Mouse (Mus musculus): Measurements from ENCODE around the gene Brd4. TPM values are rescaled to one million over a fixed set of nuclear protein-coding genes. Genes with fewer than 3 reads are reported as not detected.

Brd4 gene
- polyA plus RNA-seq, 1 experiment: 107 TPM

DNA sequence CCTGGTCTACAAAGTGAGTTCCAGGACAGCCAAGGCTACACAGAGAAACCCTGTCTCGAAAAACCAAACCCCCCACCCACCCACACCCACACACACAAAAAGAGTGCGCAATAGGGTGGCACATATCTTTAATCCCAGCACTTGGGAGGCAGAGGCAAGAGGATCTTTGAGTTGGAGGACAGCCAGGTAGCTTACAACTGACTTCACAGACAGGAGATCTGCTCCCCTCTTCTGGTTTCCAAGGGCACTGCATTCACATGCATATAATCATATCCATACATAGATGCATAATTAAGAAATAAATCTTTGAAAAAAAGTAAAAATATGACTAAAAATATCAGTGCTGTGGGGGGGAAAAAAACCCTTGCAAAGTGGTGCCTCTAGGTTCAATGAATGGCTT is 25.7 kb downstream of the Brd4 start:
- no peak for TF ChIP-seq CTCF (IDR thresholded peaks at IDR 0.05; ENCODE audit: borderline replicate concordance, control insufficient read depth, extremely low read depth, insufficient read depth, low read length, poor library complexity)
- no peak for TF ChIP-seq POLR2A (IDR thresholded peaks at IDR 0.05; ENCODE audit: control insufficient read depth, extremely low read depth, insufficient read depth, low read length, poor library complexity)
- H3K4me3 ChIP-seq (ENCODE audit: control insufficient read depth, insufficient read depth, low read length): no peak overlapping the region
- no peaks in the 10 kb centered on the region for H3K27me3 ChIP-seq (ENCODE audit: control insufficient read depth, insufficient read depth, low read length)
- H3K27ac ChIP-seq (ENCODE audit: control insufficient read depth, insufficient read depth, low read length): no peak overlapping the region
- no peaks in the 10 kb centered on the region; the same call in 1 of the 2 replicates for H3K4me1 ChIP-seq (replicated peaks; ENCODE audit: control insufficient read depth, insufficient read depth, low read length)
- no peaks in the 10 kb centered on the region for H3K36me3 ChIP-seq (ENCODE audit: control insufficient read depth, insufficient read depth, low read length)
- no peak for DNase-seq
- 100% methylated on average over 2 of the region's 2 CpGs for WGBS

DNA sequence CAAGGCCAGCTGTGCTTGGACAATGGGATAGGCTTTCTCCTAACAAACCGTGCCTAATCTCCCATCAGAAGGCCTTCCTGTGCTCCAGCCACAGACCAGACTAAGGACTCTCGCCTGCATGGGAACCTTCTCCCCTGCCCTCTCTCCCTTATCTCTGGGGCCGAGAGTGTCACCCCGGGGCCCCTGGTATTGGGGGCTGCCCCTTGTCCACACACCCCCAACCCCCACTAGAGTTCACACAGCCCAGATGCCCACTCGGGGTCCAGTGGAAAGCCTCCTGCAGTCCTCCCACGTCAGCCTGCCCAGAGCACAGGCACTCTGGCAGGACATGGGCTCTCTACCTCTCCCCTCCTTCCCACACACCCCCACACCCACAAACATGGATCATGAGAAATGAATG is 26.6 kb downstream of the Brd4 start:
- Histone ChIP-seq H3K4me1 (replicated peaks; ENCODE audit: control insufficient read depth, insufficient read depth, low read length) (no peaks in the 10 kb centered on the region; the same call in 1 of the 2 replicates), H3K27ac (ENCODE audit: control insufficient read depth, insufficient read depth, low read length) (no peak overlapping the region), H3K36me3 (ENCODE audit: control insufficient read depth, insufficient read depth, low read length) (0 out of 2 replicates have a peak, but pooled peaks cover 2% of the 10 kb centered on the region), H3K27me3 (ENCODE audit: control insufficient read depth, insufficient read depth, low read length) (no peaks in the 10 kb centered on the region), H3K4me3 (ENCODE audit: control insufficient read depth, insufficient read depth, low read length) (no peak overlapping the region)
- TF ChIP-seq POLR2A (IDR thresholded peaks at IDR 0.05; ENCODE audit: control insufficient read depth, extremely low read depth, insufficient read depth, low read length, poor library complexity) (no peak), CTCF (IDR thresholded peaks at IDR 0.05; ENCODE audit: borderline replicate concordance, control insufficient read depth, extremely low read depth, insufficient read depth, low read length, poor library complexity) (no peak)
- WGBS: 87% methylated on average over 6 of the region's 6 CpGs
- no peak for DNase-seq

DNA sequence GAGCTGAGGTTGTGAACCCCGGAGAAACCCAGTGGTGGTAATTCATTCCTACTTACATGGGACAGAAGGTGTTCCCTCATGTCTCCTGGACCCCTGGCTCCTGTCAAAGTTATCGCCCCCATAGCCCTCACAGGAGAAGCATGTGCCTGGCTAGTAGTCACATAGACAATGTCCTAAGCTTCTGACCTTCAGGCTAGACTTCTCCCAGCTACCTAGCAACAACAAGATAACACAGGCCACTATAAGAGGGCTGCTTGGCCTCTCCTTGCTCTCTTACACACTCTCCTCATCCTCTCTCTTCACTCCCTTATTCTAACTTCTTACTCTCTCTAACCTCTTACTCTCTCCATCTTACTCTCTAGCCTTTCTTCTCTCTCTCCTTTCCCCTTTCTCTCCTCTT is 27.1 kb downstream of the Brd4 start:
- Histone ChIP-seq H3K36me3 (ENCODE audit: control insufficient read depth, insufficient read depth, low read length) (0 out of 2 replicates have a peak, but pooled peaks cover 3% of the 10 kb centered on the region), H3K4me3 (ENCODE audit: control insufficient read depth, insufficient read depth, low read length) (no peak overlapping the region), H3K4me1 (replicated peaks; ENCODE audit: control insufficient read depth, insufficient read depth, low read length) (no peaks in the 10 kb centered on the region; the same call in 1 of the 2 replicates), H3K27me3 (ENCODE audit: control insufficient read depth, insufficient read depth, low read length) (no peaks in the 10 kb centered on the region), H3K27ac (ENCODE audit: control insufficient read depth, insufficient read depth, low read length) (no peak overlapping the region)
- DNase-seq: no peak
- 92% methylated on average over 2 of the region's 2 CpGs for WGBS
- TF ChIP-seq POLR2A (IDR thresholded peaks at IDR 0.05; ENCODE audit: control insufficient read depth, extremely low read depth, insufficient read depth, low read length, poor library complexity) (no peak), CTCF (IDR thresholded peaks at IDR 0.05; ENCODE audit: borderline replicate concordance, control insufficient read depth, extremely low read depth, insufficient read depth, low read length, poor library complexity) (no peak)

- no peak for DNase-seq
- 88% methylated on average over 2 of the region's 2 CpGs for WGBS
- 0 out of 2 replicates have a peak, but pooled peaks cover 3% of the 10 kb centered on the region for H3K36me3 ChIP-seq (ENCODE audit: control insufficient read depth, insufficient read depth, low read length)
- H3K27ac ChIP-seq (ENCODE audit: control insufficient read depth, insufficient read depth, low read length): no peak overlapping the region
- H3K4me1 ChIP-seq (replicated peaks; ENCODE audit: control insufficient read depth, insufficient read depth, low read length): no peaks in the 10 kb centered on the region; the same call in 1 of the 2 replicates
- TF ChIP-seq POLR2A (IDR thresholded peaks at IDR 0.05; ENCODE audit: control insufficient read depth, extremely low read depth, insufficient read depth, low read length, poor library complexity): no peak
- no peak for TF ChIP-seq CTCF (IDR thresholded peaks at IDR 0.05; ENCODE audit: borderline replicate concordance, control insufficient read depth, extremely low read depth, insufficient read depth, low read length, poor library complexity)
- no peaks in the 10 kb centered on the region for H3K27me3 ChIP-seq (ENCODE audit: control insufficient read depth, insufficient read depth, low read length)
- H3K4me3 ChIP-seq (ENCODE audit: control insufficient read depth, insufficient read depth, low read length): no peak overlapping the region
Observed at GRCm38 (mm10) chr17:32256896-32257295, 27.6 kb downstream of the Brd4 start.

DNA sequence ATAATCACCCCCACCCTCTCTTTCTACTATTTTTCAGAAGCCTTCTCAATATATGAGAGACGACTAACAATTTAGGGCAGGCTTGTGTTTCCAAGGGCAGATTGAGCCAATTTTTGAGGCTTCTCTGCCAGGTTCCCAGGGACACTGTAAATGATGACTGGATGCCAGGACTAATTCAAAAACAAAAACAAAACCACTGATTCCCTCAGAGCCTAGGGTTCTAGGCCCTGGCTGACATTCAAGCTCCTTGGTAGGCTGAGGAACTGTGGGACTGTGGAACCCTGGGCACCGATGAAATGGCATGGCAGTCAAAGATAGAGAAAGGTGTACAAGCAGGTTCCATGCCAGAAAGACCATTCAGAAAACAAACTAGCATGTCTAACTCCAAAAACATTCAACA is 31.3 kb downstream of the Brd4 start:
- 0 out of 2 replicates have a peak, but pooled peaks cover 3% of the 10 kb centered on the region for H3K36me3 ChIP-seq (ENCODE audit: control insufficient read depth, insufficient read depth, low read length)
- DNase-seq: no peak
- H3K27me3 ChIP-seq (ENCODE audit: control insufficient read depth, insufficient read depth, low read length): no peaks in the 10 kb centered on the region
- WGBS: 92% methylated on average over 2 of the region's 2 CpGs
- TF ChIP-seq POLR2A (IDR thresholded peaks at IDR 0.05; ENCODE audit: control insufficient read depth, extremely low read depth, insufficient read depth, low read length, poor library complexity) (no peak), CTCF (IDR thresholded peaks at IDR 0.05; ENCODE audit: borderline replicate concordance, control insufficient read depth, extremely low read depth, insufficient read depth, low read length, poor library complexity) (no peak)
- H3K4me1 ChIP-seq (replicated peaks; ENCODE audit: control insufficient read depth, insufficient read depth, low read length): no peaks in the 10 kb centered on the region; the same call in 1 of the 2 replicates
- H3K27ac ChIP-seq (ENCODE audit: control insufficient read depth, insufficient read depth, low read length): no peak overlapping the region
- no peak overlapping the region for H3K4me3 ChIP-seq (ENCODE audit: control insufficient read depth, insufficient read depth, low read length)

DNA sequence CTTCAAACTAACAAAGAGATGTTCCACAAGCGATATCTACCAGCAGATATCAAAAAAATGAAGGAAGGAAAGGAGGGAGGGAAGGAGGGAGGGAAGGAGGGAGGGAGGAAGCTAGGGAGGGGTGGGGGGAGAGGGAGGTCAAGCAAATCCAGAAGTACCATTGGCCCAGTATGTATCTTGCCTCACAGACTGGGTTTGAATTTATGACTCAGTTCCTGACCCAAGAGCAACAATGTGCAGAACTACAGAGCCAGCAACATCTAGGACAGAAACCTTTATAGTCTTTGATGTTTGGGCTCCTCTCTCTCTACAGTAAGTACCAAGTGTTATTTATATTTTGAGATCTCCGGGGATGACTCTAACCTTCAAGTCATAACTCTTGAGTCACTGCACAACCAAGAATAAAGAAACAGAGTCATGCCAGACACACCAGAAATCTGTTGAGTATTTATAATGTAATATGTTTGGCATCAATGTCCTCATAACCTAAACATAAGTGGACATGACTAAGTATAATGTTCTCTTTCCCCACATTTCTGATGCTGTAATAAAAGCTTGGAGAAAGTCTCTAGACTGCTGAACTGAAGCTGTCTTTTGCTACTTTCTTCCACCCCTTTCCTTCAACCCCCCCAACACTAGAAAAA is 32.6 kb downstream of the Brd4 start:
- no peaks in the 10 kb centered on the region for H3K4me1 ChIP-seq (replicated peaks; ENCODE audit: control insufficient read depth, insufficient read depth, low read length)
- WGBS: 64% methylated on average over 2 of the region's 2 CpGs
- no peaks in the 10 kb centered on the region for H3K27me3 ChIP-seq (ENCODE audit: control insufficient read depth, insufficient read depth, low read length)
- H3K4me3 ChIP-seq (ENCODE audit: control insufficient read depth, insufficient read depth, low read length): no peak overlapping the region
- DNase-seq: no peak
- 0 out of 2 replicates have a peak, but pooled peaks cover 3% of the 10 kb centered on the region for H3K36me3 ChIP-seq (ENCODE audit: control insufficient read depth, insufficient read depth, low read length)
- no peak for TF ChIP-seq CTCF (IDR thresholded peaks at IDR 0.05; ENCODE audit: borderline replicate concordance, control insufficient read depth, extremely low read depth, insufficient read depth, low read length, poor library complexity)
- no peak for TF ChIP-seq POLR2A (IDR thresholded peaks at IDR 0.05; ENCODE audit: control insufficient read depth, extremely low read depth, insufficient read depth, low read length, poor library complexity)
- H3K27ac ChIP-seq (ENCODE audit: control insufficient read depth, insufficient read depth, low read length): no peak overlapping the region
